Mouse (Mus musculus) CD4-positive, CD25-positive, alpha-beta regulatory T cell, adult 4 months (primary cell): ENCODE data around the gene Olfr1154. TPM values are rescaled to one million over a fixed set of nuclear protein-coding genes. Genes with fewer than 3 reads are reported as not detected.

Experiments used
- ATAC-seq: one replicate; pipeline ENCODE4 v1.8.0; 2017
- polyA plus RNA-seq, 2 experiments: library from polyadenylated mRNA; unstranded; fragments of 100-300 nt; shearing (Covaris generic); gene quantifications; one replicate each; pipeline ENCODE4 v1.2.1; 2017

Olfr1154 gene
- polyA plus RNA-seq = not detected

DNA sequence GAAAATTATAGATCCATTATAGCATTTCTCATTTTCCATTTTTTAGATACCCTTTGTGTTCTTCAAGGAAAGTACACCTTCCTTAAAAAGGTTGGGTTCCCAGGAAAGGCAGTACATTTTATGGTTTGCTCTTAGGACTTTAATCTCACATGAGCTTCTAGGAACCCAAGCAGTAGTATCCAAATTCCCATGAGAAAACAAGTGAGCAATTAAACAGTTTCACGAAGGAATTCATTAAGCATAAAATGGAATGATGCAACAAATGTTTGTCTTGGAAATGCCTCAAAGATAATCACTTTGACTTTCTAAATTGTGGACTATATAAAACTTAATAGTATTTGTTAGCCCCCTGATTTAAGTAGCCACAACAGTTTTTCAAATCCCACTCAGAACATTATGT lies at the start of gene Olfr1154:
TSS of gene Olfr1154 (minus strand) at position 101 of the 400 bp plus-strand sequence.
- ATAC-seq = no peak

DNA sequence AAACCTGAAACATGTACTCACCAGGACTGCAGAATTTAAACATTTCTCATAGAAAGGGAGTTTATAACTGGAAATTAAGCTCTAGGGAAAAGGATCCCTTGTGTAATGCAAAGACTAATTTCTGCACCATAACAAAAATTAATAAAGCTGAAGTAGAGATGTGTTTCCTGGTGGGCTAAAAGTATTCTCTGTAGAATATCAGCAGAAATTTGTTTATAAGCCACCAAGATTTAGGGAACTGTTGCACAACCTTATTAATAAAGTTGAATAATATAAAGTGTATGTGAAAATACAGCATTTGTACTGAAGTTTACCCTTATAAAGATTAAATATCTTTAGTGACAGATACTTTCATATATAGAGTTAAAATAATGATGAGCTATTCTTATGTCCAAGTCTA lies 48.0 kb upstream of the Olfr1154 start, which contains the start of gene Olfr1156:
TSS of gene Olfr1156 (minus strand) at position 101 of the 400 bp plus-strand sequence.
- ATAC-seq = no peak

DNA sequence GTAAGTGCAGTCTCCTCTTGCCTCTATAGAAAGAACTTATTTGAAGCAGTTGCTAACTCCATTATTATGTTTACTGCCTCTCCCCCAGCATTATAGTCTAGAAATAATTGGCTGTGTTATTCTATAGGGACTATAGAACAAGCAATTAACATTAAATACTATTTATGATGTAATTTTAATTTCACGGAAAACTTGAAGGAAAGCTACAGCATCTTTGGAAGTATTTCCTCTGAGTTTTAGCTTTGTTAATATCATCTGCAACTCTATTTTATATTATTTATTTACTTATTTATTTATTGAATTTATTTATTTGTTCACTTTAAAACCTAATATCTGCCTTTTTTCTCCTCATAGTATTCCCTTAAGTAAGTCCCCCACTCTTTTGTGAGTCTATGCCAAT lies 40.1 kb upstream of the Olfr1154 start, which contains the start of gene Olfr1155:
TSS of gene Olfr1155 (minus strand) at position 101 of the 400 bp plus-strand sequence.
- no peak for ATAC-seq

- ATAC-seq = no peak
Measured at GRCm38 (mm10) chr2:87894662-87895061, 10.3 kb downstream of the Olfr1154 start, which contains the start of gene Olfr1153. Gene Olfr1153, plus strand, starts transcription at chr2:87894962.

DNA sequence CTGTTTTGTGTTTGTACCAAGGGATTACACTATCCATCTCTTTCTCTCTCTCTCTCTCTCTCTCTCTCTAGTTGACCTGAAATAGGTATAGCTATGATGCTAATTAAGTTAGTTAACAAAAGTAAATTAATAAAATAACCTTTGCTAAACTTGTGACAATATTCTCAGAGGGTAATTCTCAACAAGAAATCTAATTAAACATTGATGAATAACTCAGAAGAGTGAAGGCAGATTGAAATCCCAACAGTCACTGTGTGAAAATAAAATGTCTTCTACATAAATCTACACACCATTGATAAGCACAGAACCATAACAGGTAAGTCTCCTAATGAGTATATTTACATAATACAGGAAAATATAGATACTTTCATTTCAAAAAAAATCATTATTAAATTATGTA lies 38.8 kb downstream of the Olfr1154 start, which contains the start of gene Olfr1152:
TSS of gene Olfr1152 (plus strand) at position 301 of the 400 bp plus-strand sequence.
- ATAC-seq = no peak

- no peak for ATAC-seq
Measured at GRCm38 (mm10) chr2:87855562-87855961, 49.4 kb downstream of the Olfr1154 start, which contains the start of gene Olfr1151. Gene Olfr1151, plus strand, starts transcription at chr2:87855862.

Other genes starting within 250 kb of the Olfr1154 start
- gene Olfr1134, start 246.7 kb downstream of the Olfr1154 start, polyA plus RNA-seq = not detected
- gene Olfr1135, start 231.5 kb downstream of the Olfr1154 start, polyA plus RNA-seq = not detected
- not detected for gene Olfr1136, start 211.2 kb downstream of the Olfr1154 start, polyA plus RNA-seq
- gene Olfr1137, start 192.0 kb downstream of the Olfr1154 start, polyA plus RNA-seq = not detected
- gene Olfr1138, start 165.2 kb downstream of the Olfr1154 start, polyA plus RNA-seq = not detected
- not detected for gene Olfr1140, start 161.4 kb downstream of the Olfr1154 start, polyA plus RNA-seq
- not detected for gene Olfr1141, start 151.2 kb downstream of the Olfr1154 start, polyA plus RNA-seq
- gene Olfr152, start 125.7 kb downstream of the Olfr1154 start, polyA plus RNA-seq = not detected
- not detected for gene Olfr1143, start 104.6 kb downstream of the Olfr1154 start, polyA plus RNA-seq
- gene Olfr1145, start 95.3 kb downstream of the Olfr1154 start, polyA plus RNA-seq = not detected
- gene Olfr1148, start 74.6 kb downstream of the Olfr1154 start, polyA plus RNA-seq = not detected
- gene Olfr1150-ps1, start 61.2 kb downstream of the Olfr1154 start, polyA plus RNA-seq = not detected
- not detected for gene Olfr1151, start 49.3 kb downstream of the Olfr1154 start, polyA plus RNA-seq
- under 1 TPM in 1 of 2 experiments, not detected in 1; 0.08 TPM for gene Olfr1152, start 38.7 kb downstream of the Olfr1154 start, polyA plus RNA-seq
- gene Olfr1153, start 10.2 kb downstream of the Olfr1154 start, polyA plus RNA-seq = under 1 TPM in 1 of 2 experiments, not detected in 1; 0.34 TPM
- not detected for gene Olfr1155, start 40.0 kb upstream of the Olfr1154 start, polyA plus RNA-seq
- gene Olfr1156, start 47.9 kb upstream of the Olfr1154 start, polyA plus RNA-seq = under 1 TPM in 1 of 2 experiments, not detected in 1; 0.13 TPM
- under 1 TPM in 1 of 2 experiments, not detected in 1; 0.11 TPM for gene Olfr1157, start 63.1 kb upstream of the Olfr1154 start, polyA plus RNA-seq
- not detected for gene Olfr74, start 69.5 kb upstream of the Olfr1154 start, polyA plus RNA-seq
- not detected for gene Olfr1158, start 84.9 kb upstream of the Olfr1154 start, polyA plus RNA-seq
- under 1 TPM in 1 of 2 experiments, not detected in 1; 0.05 TPM for gene Olfr1160, start 103.1 kb upstream of the Olfr1154 start, polyA plus RNA-seq
- gene Olfr1161, start 117.6 kb upstream of the Olfr1154 start, polyA plus RNA-seq = not detected
- not detected for gene Olfr73, start 132.5 kb upstream of the Olfr1154 start, polyA plus RNA-seq
- under 1 TPM in 1 of 2 experiments, not detected in 1; 0.13 TPM for gene Olfr1162, start 146.0 kb upstream of the Olfr1154 start, polyA plus RNA-seq
- under 1 TPM in 1 of 2 experiments, not detected in 1; 0.32 TPM for gene Olfr1163, start 166.7 kb upstream of the Olfr1154 start, polyA plus RNA-seq
- not detected for gene Olfr1164, start 188.8 kb upstream of the Olfr1154 start, polyA plus RNA-seq
- not detected for gene Olfr1166, start 223.1 kb upstream of the Olfr1154 start, polyA plus RNA-seq